Mouse (Mus musculus) MEL (cell line): ENCODE measurements around the gene Tapbp. TPM values are rescaled to one million over a fixed set of nuclear protein-coding genes. Genes with fewer than 3 reads are reported as not detected.

ENCODE experiments used
- DNase-seq: peaks from one replicate; pipeline ENCODE4 v3.0.0; 2011; ENCODE audit warnings: low read depth, low spot score
- H3K27ac ChIP-seq: 2 replicates; pipeline ENCODE4 v1.5.1; 2012; ENCODE audit warnings: low read depth, mild to moderate bottlenecking, control low read depth, low read length, moderate library complexity; ENCODE audit not compliant: control insufficient read depth
- H3K27me3 ChIP-seq, 2 experiments: fragments of 150-350 bp in 1 of 2; sonication (generic) in 1 of 2; 2 replicates each; pipeline ENCODE4 v1.6.1; 2012; ENCODE audit warnings: low read length in 2 of 2, mild to moderate bottlenecking in 2 of 2, improper control_type of control experiment in 1 of 2, moderate library complexity in 1 of 2; ENCODE audit not compliant: insufficient read depth in 2 of 2, control insufficient read depth in 1 of 2
- H3K36me3 ChIP-seq, 2 experiments: 2 replicates each; pipeline ENCODE4 v1.6.1; 2012 to 2014; ENCODE audit warnings: low read length in 2 of 2, improper control_type of control experiment in 1 of 2, inconsistent platforms in 1 of 2, mild to moderate bottlenecking in 1 of 2; ENCODE audit not compliant: insufficient read depth in 2 of 2, control insufficient read depth in 1 of 2
- H3K4me1 ChIP-seq, 2 experiments: fragments of 150-350 bp in 1 of 2; sonication (generic) in 1 of 2; 2 replicates each; pipeline ENCODE4 v1.6.1; 2012; ENCODE audit warnings: low read length in 2 of 2, improper control_type of control experiment in 1 of 2, mild to moderate bottlenecking in 1 of 2; ENCODE audit not compliant: insufficient read depth in 2 of 2, control insufficient read depth in 1 of 2
- H3K4me3 ChIP-seq, 2 experiments: fragments of 150-350 bp in 1 of 2; sonication (generic) in 1 of 2; 2 replicates each; pipeline ENCODE4 v1.5.1; 2012; ENCODE audit warnings: low read depth in 2 of 2, low read length in 2 of 2, mild to moderate bottlenecking in 2 of 2, moderate library complexity in 2 of 2, control low read depth in 1 of 2, improper control_type of control experiment in 1 of 2; ENCODE audit not compliant: control insufficient read depth in 1 of 2, insufficient read depth in 1 of 2
- H3K79me2 ChIP-seq: 2 replicates; pipeline ENCODE4 v1.6.1; 2012; ENCODE audit warnings: mild to moderate bottlenecking, low read length, moderate library complexity; ENCODE audit not compliant: control insufficient read depth, poor library complexity, insufficient read depth
- H3K9ac ChIP-seq: 2 replicates; pipeline ENCODE4 v1.6.1; 2012; ENCODE audit warnings: low read depth, mild to moderate bottlenecking, control low read depth, low read length, moderate library complexity; ENCODE audit not compliant: control insufficient read depth, poor library complexity, severe bottlenecking
- H3K9me3 ChIP-seq: fragments of 150-350 bp; sonication (generic); replicated peaks from 2 replicates; pipeline ENCODE4 v1.6.1; 2012; ENCODE audit warnings: mild to moderate bottlenecking, low read length, improper control_type of control experiment, moderate library complexity; ENCODE audit not compliant: insufficient read depth
- BHLHE40 ChIP-seq: IDR thresholded peaks from 2 replicates; pipeline ENCODE4 v1.6.1; 2012; ENCODE audit warnings: low read depth, mild to moderate bottlenecking, inconsistent platforms, low read length, improper control_type of control experiment, borderline replicate concordance
- CHD1 ChIP-seq: IDR thresholded peaks from 2 replicates; pipeline ENCODE4 v1.6.1; 2012; ENCODE audit warnings: low read depth, mild to moderate bottlenecking, inconsistent platforms, low read length, improper control_type of control experiment
- CHD2 ChIP-seq: IDR thresholded peaks from 2 replicates; pipeline ENCODE4 v1.6.1; 2011; ENCODE audit warnings: low read length, improper control_type of control experiment
- CTCF ChIP-seq, 3 experiments: IDR thresholded peaks in 2 of 3; conservative IDR thresholded peaks in 1 of 3; 2 replicates each; pipeline ENCODE4 v1.5.1; 2011 to 2012; ENCODE audit warnings: low read length in 3 of 3, low read depth in 2 of 3, mild to moderate bottlenecking in 2 of 3, improper control_type of control experiment in 1 of 3, inconsistent platforms in 1 of 3, mixed read lengths in 1 of 3, moderate library complexity in 1 of 3; ENCODE audit not compliant: control insufficient read depth in 1 of 3, insufficient read depth in 1 of 3, poor library complexity in 1 of 3, severe bottlenecking in 1 of 3
- E2F4 ChIP-seq: IDR thresholded peaks from 2 replicates; pipeline ENCODE4 v1.6.1; 2011; ENCODE audit warnings: low read depth, low read length, improper control_type of control experiment, borderline replicate concordance
- ELF1 ChIP-seq: IDR thresholded peaks from 2 replicates; pipeline ENCODE4 v1.6.1; 2014; ENCODE audit warnings: low read depth, mild to moderate bottlenecking, inconsistent platforms, low read length, improper control_type of control experiment, moderate library complexity
- EP300 ChIP-seq, 2 experiments: IDR thresholded peaks; 2 replicates each; pipeline ENCODE4 v1.6.1; 2011; ENCODE audit warnings: improper control_type of control experiment in 2 of 2, low read length in 2 of 2, low read depth in 1 of 2, mild to moderate bottlenecking in 1 of 2
- ETS1 ChIP-seq: IDR thresholded peaks from 2 replicates; pipeline ENCODE4 v1.6.1; 2012; ENCODE audit warnings: low read depth, mild to moderate bottlenecking, inconsistent platforms, low read length, improper control_type of control experiment, moderate library complexity
- GABPA ChIP-seq: IDR thresholded peaks from 2 replicates; pipeline ENCODE4 v1.6.1; 2012; ENCODE audit warnings: low read depth, mild to moderate bottlenecking, inconsistent platforms, low read length, improper control_type of control experiment, moderate library complexity
- GATA1 ChIP-seq: IDR thresholded peaks from 2 replicates; pipeline ENCODE4 v1.6.1; 2011; ENCODE audit warnings: low read depth, low read length, improper control_type of control experiment
- KAT2A ChIP-seq: conservative IDR thresholded peaks from 2 replicates; pipeline ENCODE4 v1.6.1; 2012; ENCODE audit warnings: low read depth, low read length, improper control_type of control experiment, inconsistent platforms
- MAX ChIP-seq: IDR thresholded peaks from 2 replicates; pipeline ENCODE4 v1.6.1; 2011; ENCODE audit warnings: low read length, improper control_type of control experiment
- MAZ ChIP-seq: IDR thresholded peaks from 2 replicates; pipeline ENCODE4 v1.6.1; 2012; ENCODE audit warnings: low read depth, mild to moderate bottlenecking, inconsistent platforms, low read length, improper control_type of control experiment
- MEF2A ChIP-seq: IDR thresholded peaks from 2 replicates; pipeline ENCODE4 v1.6.1; 2014; ENCODE audit warnings: low read depth, mild to moderate bottlenecking, inconsistent platforms, low read length, improper control_type of control experiment; ENCODE audit not compliant: poor library complexity, insufficient replicate concordance, severe bottlenecking; ENCODE audit errors: extremely low read depth
- MXI1 ChIP-seq: IDR thresholded peaks from 2 replicates; pipeline ENCODE4 v1.6.1; 2011; ENCODE audit warnings: mild to moderate bottlenecking, low read depth, low read length, improper control_type of control experiment
- MYB ChIP-seq: IDR thresholded peaks from 2 replicates; pipeline ENCODE4 v1.6.1; 2011; ENCODE audit warnings: mild to moderate bottlenecking, low read depth, low read length, improper control_type of control experiment
- MYC ChIP-seq: IDR thresholded peaks from 2 replicates; pipeline ENCODE4 v1.6.1; 2011; ENCODE audit warnings: low read depth, mild to moderate bottlenecking, low read length, improper control_type of control experiment, moderate library complexity
- NELFE ChIP-seq: IDR thresholded peaks from 2 replicates; pipeline ENCODE4 v1.6.1; 2011; ENCODE audit warnings: low read depth, low read length, improper control_type of control experiment
- NRF1 ChIP-seq: IDR thresholded peaks from 2 replicates; pipeline ENCODE4 v1.6.1; 2014; ENCODE audit warnings: low read depth, mild to moderate bottlenecking, inconsistent platforms, low read length, improper control_type of control experiment, moderate library complexity; ENCODE audit not compliant: poor library complexity, insufficient read depth, severe bottlenecking
- POLR2A ChIP-seq, 2 experiments: IDR thresholded peaks; 2 replicates each; pipeline ENCODE4 v1.6.1; 2011 to 2012; ENCODE audit warnings: low read length in 2 of 2, mild to moderate bottlenecking in 2 of 2, control low read depth in 1 of 2, improper control_type of control experiment in 1 of 2, low read depth in 1 of 2, moderate library complexity in 1 of 2; ENCODE audit not compliant: control insufficient read depth in 1 of 2, insufficient read depth in 1 of 2, poor library complexity in 1 of 2
- POLR2AphosphoS2 ChIP-seq: IDR thresholded peaks from 2 replicates; pipeline ENCODE4 v1.6.1; 2011; ENCODE audit warnings: low read length, improper control_type of control experiment
- POLR2AphosphoS5 ChIP-seq: IDR thresholded peaks from 2 replicates; pipeline ENCODE4 v1.6.1; 2012; ENCODE audit warnings: low read depth, borderline replicate concordance, mild to moderate bottlenecking, inconsistent platforms, low read length, moderate library complexity, mixed read lengths
- RAD21 ChIP-seq: IDR thresholded peaks from 2 replicates; pipeline ENCODE4 v1.6.1; 2011; ENCODE audit warnings: mild to moderate bottlenecking, low read depth, low read length, improper control_type of control experiment
- SIN3A ChIP-seq: IDR thresholded peaks from 2 replicates; pipeline ENCODE4 v1.6.1; 2012; ENCODE audit warnings: low read length, improper control_type of control experiment, inconsistent platforms
- SMC3 ChIP-seq: IDR thresholded peaks from 2 replicates; pipeline ENCODE4 v1.6.1; 2011; ENCODE audit warnings: low read depth, low read length, improper control_type of control experiment
- TAL1 ChIP-seq: IDR thresholded peaks from 2 replicates; pipeline ENCODE4 v1.6.1; 2012; ENCODE audit warnings: mild to moderate bottlenecking, inconsistent platforms, low read length, moderate library complexity, mixed read lengths
- TCF12 ChIP-seq: IDR thresholded peaks from 2 replicates; pipeline ENCODE4 v1.6.1; 2014; ENCODE audit warnings: low read depth, mild to moderate bottlenecking, inconsistent platforms, low read length, improper control_type of control experiment, moderate library complexity
- UBTF ChIP-seq: IDR thresholded peaks from 2 replicates; pipeline ENCODE4 v1.6.1; 2012; ENCODE audit warnings: low read depth, mild to moderate bottlenecking, inconsistent platforms, low read length, improper control_type of control experiment, moderate library complexity, borderline replicate concordance; ENCODE audit not compliant: insufficient read depth
- USF1 ChIP-seq: IDR thresholded peaks from 2 replicates; pipeline ENCODE4 v1.6.1; 2014; ENCODE audit warnings: low read depth, mild to moderate bottlenecking, inconsistent platforms, low read length, improper control_type of control experiment, moderate library complexity
- USF2 ChIP-seq, 2 experiments: IDR thresholded peaks; 2 replicates each; pipeline ENCODE4 v1.6.1; 2011 to 2012; ENCODE audit warnings: improper control_type of control experiment in 2 of 2, low read length in 2 of 2, borderline replicate concordance in 1 of 2, inconsistent platforms in 1 of 2, low read depth in 1 of 2, mild to moderate bottlenecking in 1 of 2; ENCODE audit not compliant: insufficient read depth in 1 of 2
- ZC3H11A ChIP-seq: IDR thresholded peaks from 2 replicates; pipeline ENCODE4 v1.6.1; 2012; ENCODE audit warnings: low read depth, mild to moderate bottlenecking, inconsistent platforms, low read length, improper control_type of control experiment
- ZMIZ1 ChIP-seq: IDR thresholded peaks from 2 replicates; pipeline ENCODE4 v1.6.1; 2012; ENCODE audit warnings: low read depth, mild to moderate bottlenecking, inconsistent platforms, low read length, improper control_type of control experiment, moderate library complexity
- polyA plus RNA-seq, 2 experiments: library from polyadenylated mRNA; stranded (reverse) in 1 of 2; unstranded in 1 of 2; fragments of >175 nt in 1 of 2; fragments of >200 nt in 1 of 2; gene quantifications; 2 replicates each; pipeline versions ENCODE4 v1.2.1 to v1.2.4; 2012; ENCODE audit warnings: low replicate concordance in 2 of 2, low read depth in 1 of 2; ENCODE audit not compliant: insufficient read length in 2 of 2, insufficient read depth in 1 of 2, missing spikeins in 1 of 2
- total RNA-seq: library from RNA; depleted of rRNA; stranded (reverse); fragments of 300-350 nt; gene quantifications from 2 replicates; pipeline ENCODE4 v1.2.3, GENCODE M21; 2012

The Tapbp gene
- total and polyA plus RNA-seq, 3 experiments, result 24.3 to 33.3 TPM; not detected in 1

DNA sequence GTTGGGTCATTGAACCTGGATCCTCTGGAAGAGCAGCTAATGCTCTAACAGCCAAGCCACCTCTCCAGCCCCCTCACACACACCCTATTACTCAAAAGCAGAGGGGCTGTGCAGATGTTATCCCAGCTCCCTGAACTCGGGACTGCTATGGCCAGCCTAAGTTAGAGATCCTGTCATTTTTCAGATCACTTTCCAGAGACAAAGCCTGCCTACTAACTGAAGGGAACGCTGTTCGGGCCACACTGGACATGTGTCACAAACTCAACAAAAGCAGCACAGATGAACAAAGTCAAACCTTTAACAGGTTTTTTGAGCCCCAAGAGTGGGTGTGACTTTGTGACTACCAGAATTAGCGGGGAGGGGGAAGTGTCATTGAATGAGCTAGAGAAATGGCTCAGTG, 37.2 kb downstream of the Tapbp start:
- Histone ChIP-seq H3K9ac (peak overlapping the region; percentile 99), H3K27ac (peak overlapping the region; percentile 95), H3K4me1 (peaks cover 0 to 13% of the 10 kb centered on the region in 2 experiments; a peak in 2 of 4 replicates), H3K36me3 (peaks cover 10 to 18% of the 10 kb centered on the region in 2 experiments), H3K27me3 (no peaks in the 10 kb centered on the region), H3K9me3 (no peaks in the 10 kb centered on the region), H3K4me3 (peak overlapping the region; percentile 82 to 87), H3K79me2 (peaks cover 40% of the 10 kb centered on the region)
- TF ChIP-seq CTCF (IDR thresholded peaks at IDR 0.05 in 2 of 3, conservative IDR thresholded peaks at IDR 0.05 in 1 of 3; ENCODE audit: control insufficient read depth in 1 of 3, insufficient read depth in 1 of 3, low read depth in 2 of 3, low read length in 3 of 3, poor library complexity in 1 of 3, severe bottlenecking in 1 of 3), result no peak
- TF ChIP-seq MYB, result 0 out of 2 replicates have a peak, but pooled peaks have one; percentile 14
- no peak for TF ChIP-seq UBTF
- TF ChIP-seq NRF1, result no peak
- TF ChIP-seq ELF1, result no peak
- TF ChIP-seq TCF12, result no peak
- peak; percentile 41; the same call in 1 of the 2 replicates for TF ChIP-seq MXI1
- TF ChIP-seq POLR2A (IDR thresholded peaks at IDR 0.05; ENCODE audit: control insufficient read depth in 1 of 2, insufficient read depth in 1 of 2, low read depth in 1 of 2, low read length in 2 of 2, poor library complexity in 1 of 2), result no peak; a peak in 1 of 4 replicates
- no peak for TF ChIP-seq GATA1
- no peak for TF ChIP-seq GABPA
- TF ChIP-seq MAZ, result no peak
- TF ChIP-seq EP300 (IDR thresholded peaks at IDR 0.05; ENCODE audit: low read depth in 1 of 2, low read length in 2 of 2), result no peak
- TF ChIP-seq ZMIZ1, result 0 out of 2 replicates have a peak, but pooled peaks have one; percentile 36
- TF ChIP-seq USF1, result no peak
- TF ChIP-seq POLR2AphosphoS5, result no peak
- no peak for TF ChIP-seq E2F4
- TF ChIP-seq MEF2A, result no peak
- TF ChIP-seq KAT2A, result no peak
- TF ChIP-seq MYC, result 0 out of 2 replicates have a peak, but pooled peaks have one; percentile 33
- 0 out of 2 replicates have a peak, but pooled peaks have one; percentile 53 for TF ChIP-seq CHD1
- TF ChIP-seq MAX, result no peak
- no peak for TF ChIP-seq NELFE
- TF ChIP-seq USF2 (IDR thresholded peaks at IDR 0.05; ENCODE audit: borderline replicate concordance in 1 of 2, insufficient read depth in 1 of 2, low read depth in 1 of 2, low read length in 2 of 2), result no peak
- TF ChIP-seq POLR2AphosphoS2, result no peak
- no peak for TF ChIP-seq SMC3
- TF ChIP-seq TAL1, result no peak
- no peak for TF ChIP-seq BHLHE40
- peak; percentile 64 for TF ChIP-seq SIN3A
- TF ChIP-seq RAD21, result no peak
- TF ChIP-seq ZC3H11A, result no peak
- no peak for TF ChIP-seq CHD2
- no peak for TF ChIP-seq ETS1
- peak; percentile 46 for DNase-seq
